Mouse (Mus musculus) heart, embryonic 14.5 days (tissue): ENCODE measurements at regions not wholly inside any gene's neighbourhood (a gene's known extent, or its start where the extent isn't known, plus 50 kb on each side); places are given as distances from the start of the nearest gene placed in this dataset.
"Not testable (repeated sequence)": the region's sequence is repeated elsewhere in the genome, so short reads cannot be mapped to it uniquely, and the experiment has no call there.

Experiments
- ATAC-seq: fragments of 200-750 bp; cut with Nextera tagmentation; 2 replicates; pipeline ENCODE4 v1.8.0; 2017; ENCODE audit warnings: low read depth, moderate TSS enrichment; ENCODE audit not compliant: insufficient number of reproducible peaks, insufficient read depth, low FRiP score
- H3K27ac ChIP-seq, 2 experiments: fragments of 200-500 bp in 1 of 2; fragments of 300-500 bp in 1 of 2; sonication (generic) in 1 of 2; replicated peaks in 1 of 2; 2 replicates each; pipeline ENCODE4 v1.5.1; 2012 to 2014; ENCODE audit warnings: low read depth in 2 of 2, low read length in 2 of 2, control low read depth in 1 of 2, mild to moderate bottlenecking in 1 of 2, mixed read lengths in 1 of 2; ENCODE audit not compliant: control insufficient read depth in 1 of 2, insufficient read depth in 1 of 2
- H3K27me3 ChIP-seq: fragments of 300-500 bp; sonication (generic); 2 replicates; pipeline ENCODE4 v1.6.1; 2014; ENCODE audit warnings: mild to moderate bottlenecking, low read length, control low read depth; ENCODE audit not compliant: control insufficient read depth, insufficient read depth
- H3K36me3 ChIP-seq: fragments of 300-500 bp; sonication (generic); 2 replicates; pipeline ENCODE4 v1.6.1; 2014; ENCODE audit warnings: mild to moderate bottlenecking, control low read depth, low read length, mixed read lengths; ENCODE audit not compliant: control insufficient read depth, insufficient read depth
- H3K4me1 ChIP-seq, 2 experiments: fragments of 200-500 bp in 1 of 2; fragments of 300-500 bp in 1 of 2; sonication (generic) in 1 of 2; 2 replicates each; pipeline ENCODE4 v1.6.1; 2012 to 2014; ENCODE audit warnings: low read length in 2 of 2, control low read depth in 1 of 2, mixed read lengths in 1 of 2; ENCODE audit not compliant: control insufficient read depth in 2 of 2, insufficient read depth in 2 of 2
- H3K4me2 ChIP-seq: fragments of 300-500 bp; sonication (generic); 2 replicates; pipeline ENCODE4 v1.6.1; 2014; ENCODE audit warnings: mild to moderate bottlenecking, low read length
- H3K4me3 ChIP-seq, 2 experiments: fragments of 200-500 bp in 1 of 2; fragments of 300-500 bp in 1 of 2; sonication (generic) in 1 of 2; 2 replicates each; pipeline ENCODE4 v1.5.1; 2012 to 2014; ENCODE audit warnings: low read length in 2 of 2, mild to moderate bottlenecking in 2 of 2, control low read depth in 1 of 2, low read depth in 1 of 2, moderate library complexity in 1 of 2; ENCODE audit not compliant: control insufficient read depth in 1 of 2, insufficient read depth in 1 of 2
- H3K9ac ChIP-seq: fragments of 300-500 bp; sonication (generic); 2 replicates; pipeline ENCODE4 v1.6.1; 2014; ENCODE audit warnings: mild to moderate bottlenecking, low read length
- H3K9me3 ChIP-seq: fragments of 300-500 bp; sonication (generic); 2 replicates; pipeline ENCODE4 v1.6.1; 2016; ENCODE audit warnings: low read length, control low read depth; ENCODE audit not compliant: control insufficient read depth
- WGBS: fragments of 180-500 bp; shearing (Covaris S2); extraction: QIAGEN DNeasy Blood & Tissue Kit; methylation state at CpG from one replicate; pipeline ENCODE4 v1.1.7; 2014; 5-methylcytosine and 5-hydroxymethylcytosine counted together

DNA sequence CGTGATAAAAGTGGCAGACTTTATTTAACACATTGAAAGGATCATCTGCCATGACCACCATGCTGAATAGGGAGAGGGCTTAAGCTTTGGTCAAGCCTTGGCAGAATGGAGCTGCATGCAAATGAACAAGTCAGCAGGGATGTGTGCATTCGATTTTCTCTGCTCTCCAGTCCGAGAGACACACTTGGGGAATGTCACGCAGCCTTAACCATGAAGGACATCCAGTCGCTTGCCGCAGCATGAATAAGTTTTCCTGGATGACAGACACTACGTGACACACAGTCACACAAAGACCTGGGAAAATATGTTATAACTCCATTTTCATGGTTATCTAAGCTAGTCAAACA lies 233.8 kb downstream of the Diras2 start:
- Histone ChIP-seq H3K27me3 (no peaks in the 10 kb centered on the region), H3K9me3 (no peaks in the 10 kb centered on the region), H3K4me2 (no peak overlapping the region), H3K27ac (no peak overlapping the region), H3K4me1 (no peaks in the 10 kb centered on the region), H3K36me3 (no peaks in the 10 kb centered on the region), H3K4me3 (no peak overlapping the region), H3K9ac (no peak overlapping the region)
- 86% methylated on average over 7 of the region's 7 CpGs for WGBS
- no peak for ATAC-seq

DNA sequence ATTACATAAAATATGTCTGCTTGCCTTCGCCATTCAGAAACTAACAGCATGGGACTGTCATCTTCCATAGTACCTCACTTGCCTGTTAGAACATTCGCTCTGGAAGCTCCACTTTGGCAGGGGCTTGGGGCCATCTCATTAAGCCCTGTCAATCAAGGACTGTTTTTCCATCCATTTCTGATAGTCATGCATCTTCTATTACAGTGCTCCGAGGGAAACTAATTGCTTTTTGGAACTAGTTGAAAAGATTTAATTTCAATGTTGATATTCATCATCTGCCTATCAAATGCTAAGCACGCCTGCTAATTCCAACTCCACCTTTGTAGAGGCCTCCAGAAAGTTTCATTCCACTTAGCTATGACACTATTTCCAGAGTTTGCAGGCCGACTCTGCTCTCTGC lies 232.7 kb downstream of the Diras2 start:
- Histone ChIP-seq H3K4me1 (no peaks in the 10 kb centered on the region), H3K27me3 (no peaks in the 10 kb centered on the region), H3K36me3 (no peaks in the 10 kb centered on the region), H3K4me3 (no peak overlapping the region), H3K27ac (no peak overlapping the region), H3K4me2 (no peak overlapping the region), H3K9me3 (no peaks in the 10 kb centered on the region), H3K9ac (no peak overlapping the region)
- 72% methylated on average over 5 of the region's 5 CpGs for WGBS
- no peak for ATAC-seq

DNA sequence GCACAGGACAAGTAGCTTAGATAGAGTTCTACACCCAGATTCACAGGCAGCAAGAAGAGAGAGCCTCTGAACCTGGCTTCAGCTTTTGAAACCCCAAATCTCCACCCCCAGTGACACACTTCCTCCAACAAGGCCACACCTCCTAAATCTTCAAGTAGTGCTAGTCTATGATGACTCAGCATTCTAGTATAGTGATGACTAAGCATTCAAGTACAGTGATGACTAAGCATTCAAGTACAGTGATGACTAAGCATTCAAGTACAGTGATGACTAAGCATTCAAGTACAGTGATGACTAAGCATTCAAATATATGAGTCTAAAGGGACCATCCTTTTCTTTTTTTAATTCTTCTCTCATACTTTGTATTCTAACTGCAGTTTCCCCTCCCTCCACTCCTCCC lies 225.8 kb downstream of the Diras2 start:
- H3K9me3 ChIP-seq, H3K27me3 ChIP-seq, H3K36me3 ChIP-seq, H3K27ac ChIP-seq, H3K9ac ChIP-seq, H3K4me3 ChIP-seq, ATAC-seq, H3K4me1 ChIP-seq, H3K4me2 ChIP-seq: not testable (repeated sequence)

DNA sequence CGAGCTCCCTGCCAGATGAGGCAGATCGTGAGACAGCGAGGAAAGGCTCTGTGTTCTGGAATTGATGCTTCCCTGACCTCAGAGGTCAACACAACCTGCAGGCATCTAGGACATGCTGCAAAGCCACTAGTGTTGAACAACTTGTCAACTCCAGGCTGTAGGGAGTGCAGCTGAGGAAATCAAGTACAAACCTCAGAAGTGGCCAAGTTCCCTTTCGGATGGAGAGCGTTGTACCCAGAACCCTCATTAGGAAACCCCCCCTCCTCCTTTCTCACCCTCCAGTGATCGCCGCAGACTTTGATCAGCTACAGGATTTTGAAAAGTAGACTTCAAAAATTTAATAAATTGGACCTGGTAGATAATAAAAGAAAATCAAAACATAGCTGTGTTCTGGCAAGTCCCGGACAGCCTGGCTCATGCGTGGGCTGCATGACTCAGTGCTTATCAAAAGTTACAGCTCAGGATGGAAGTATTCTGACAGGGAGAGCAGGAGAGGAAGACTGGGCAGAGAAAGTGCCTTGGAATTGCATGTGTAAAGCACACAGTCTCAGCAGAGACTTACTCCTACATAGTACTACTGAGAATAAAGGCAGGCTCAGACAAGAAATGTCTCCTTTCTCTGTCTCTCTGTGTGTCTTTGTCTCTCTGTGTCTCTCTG lies 224.2 kb downstream of the Diras2 start:
- H3K27ac ChIP-seq, result no peak overlapping the region
- no peak overlapping the region for H3K4me3 ChIP-seq
- no peak for ATAC-seq
- peak overlapping the region; percentile 26; the same call in 1 of the 2 replicates for H3K4me2 ChIP-seq
- H3K4me1 ChIP-seq, result peaks cover 4 to 5% of the 10 kb centered on the region in 2 experiments; a peak in 1 of 4 replicates
- WGBS, result 55% methylated on average over 9 of the region's 9 CpGs
- peak overlapping the region; percentile 25; the same call in 1 of the 2 replicates for H3K9ac ChIP-seq
- no peaks in the 10 kb centered on the region for H3K36me3 ChIP-seq
- H3K27me3 ChIP-seq, result no peaks in the 10 kb centered on the region
- H3K9me3 ChIP-seq, result no peaks in the 10 kb centered on the region

DNA sequence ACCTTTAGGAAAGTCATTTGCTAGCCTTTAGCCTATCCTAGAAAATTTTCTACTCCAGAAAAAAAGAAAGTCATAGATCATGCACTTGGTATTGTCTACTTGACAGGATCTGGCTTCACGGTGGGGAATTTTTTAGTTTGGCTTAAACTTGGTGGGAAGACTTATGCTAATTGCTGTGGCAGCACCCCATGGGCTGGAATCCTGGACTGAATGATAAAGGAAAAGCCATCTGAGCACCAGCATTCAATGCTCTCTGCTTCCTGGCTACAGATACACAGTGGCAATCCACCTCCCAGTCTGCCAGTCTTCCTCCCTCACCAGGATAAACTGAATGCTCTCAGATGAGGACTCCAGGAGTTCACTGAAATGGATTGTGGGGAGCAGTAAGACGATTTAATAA lies 220.1 kb downstream of the Diras2 start:
- Histone ChIP-seq H3K9ac (no peak overlapping the region), H3K4me2 (no peak overlapping the region), H3K9me3 (no peaks in the 10 kb centered on the region), H3K4me3 (no peak overlapping the region), H3K36me3 (no peaks in the 10 kb centered on the region), H3K27me3 (no peaks in the 10 kb centered on the region), H3K4me1 (peaks cover 4 to 5% of the 10 kb centered on the region in 2 experiments; a peak in 1 of 4 replicates), H3K27ac (no peak overlapping the region)
- 52% methylated on average over 2 of the region's 2 CpGs for WGBS
- ATAC-seq, result no peak

DNA sequence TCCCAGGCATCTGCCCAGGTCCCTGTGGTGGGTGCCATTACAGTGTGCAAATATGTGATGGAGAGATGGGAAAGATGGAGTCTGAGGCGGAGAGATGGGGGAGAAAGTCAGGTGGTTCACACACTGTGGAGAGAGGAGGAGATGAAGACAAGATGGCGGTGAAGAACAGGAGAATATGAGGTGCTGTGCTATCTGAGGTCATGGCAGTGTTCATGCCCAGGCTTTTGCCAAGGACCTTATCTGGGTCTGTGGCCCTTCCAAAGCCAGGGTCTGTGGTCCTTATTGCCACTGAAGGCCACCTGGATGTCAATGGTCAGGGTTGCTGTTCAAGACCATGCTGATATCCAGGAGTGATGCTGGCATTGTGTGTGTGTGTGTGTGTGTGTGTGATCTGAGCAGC lies 212.8 kb downstream of the Diras2 start:
- ATAC-seq, result no peak
- H3K36me3 ChIP-seq, result no peaks in the 10 kb centered on the region
- H3K4me3 ChIP-seq, result no peak overlapping the region
- no peak overlapping the region for H3K27ac ChIP-seq
- no peaks in the 10 kb centered on the region for H3K27me3 ChIP-seq
- H3K4me2 ChIP-seq, result no peak overlapping the region
- H3K4me1 ChIP-seq, result no peaks in the 10 kb centered on the region
- 80% methylated on average over 2 of the region's 2 CpGs for WGBS
- H3K9ac ChIP-seq, result no peak overlapping the region
- no peaks in the 10 kb centered on the region for H3K9me3 ChIP-seq

DNA sequence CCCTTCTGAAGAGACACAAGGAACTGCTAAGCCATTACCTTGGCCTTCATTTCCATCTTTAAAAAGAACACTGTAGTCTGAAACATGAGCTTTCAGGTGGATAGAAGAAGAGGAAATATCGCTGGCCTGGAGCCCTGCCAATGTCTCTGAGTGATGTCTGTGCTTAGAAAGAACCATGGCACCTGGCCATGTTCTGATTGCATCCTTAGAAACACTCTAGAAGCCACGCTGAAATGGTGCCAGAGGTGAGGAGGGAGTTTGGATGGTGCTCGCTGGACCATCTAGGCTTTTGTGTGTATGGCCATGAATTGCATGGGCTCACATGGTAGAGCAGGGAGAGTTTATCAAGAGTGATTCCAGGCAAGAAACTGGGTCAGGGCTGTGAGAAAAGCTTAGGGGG lies 207.4 kb downstream of the Diras2 start:
- WGBS, result 61% methylated on average over 3 of the region's 3 CpGs
- H3K4me1 ChIP-seq, result peaks cover 0 to 2% of the 10 kb centered on the region in 2 experiments; a peak in 1 of 4 replicates
- no peak overlapping the region for H3K4me3 ChIP-seq
- H3K27ac ChIP-seq, result no peak overlapping the region
- no peak overlapping the region for H3K9ac ChIP-seq
- no peak for ATAC-seq
- H3K9me3 ChIP-seq, result no peaks in the 10 kb centered on the region
- H3K36me3 ChIP-seq, result no peaks in the 10 kb centered on the region
- H3K27me3 ChIP-seq, result no peaks in the 10 kb centered on the region
- H3K4me2 ChIP-seq, result no peak overlapping the region

DNA sequence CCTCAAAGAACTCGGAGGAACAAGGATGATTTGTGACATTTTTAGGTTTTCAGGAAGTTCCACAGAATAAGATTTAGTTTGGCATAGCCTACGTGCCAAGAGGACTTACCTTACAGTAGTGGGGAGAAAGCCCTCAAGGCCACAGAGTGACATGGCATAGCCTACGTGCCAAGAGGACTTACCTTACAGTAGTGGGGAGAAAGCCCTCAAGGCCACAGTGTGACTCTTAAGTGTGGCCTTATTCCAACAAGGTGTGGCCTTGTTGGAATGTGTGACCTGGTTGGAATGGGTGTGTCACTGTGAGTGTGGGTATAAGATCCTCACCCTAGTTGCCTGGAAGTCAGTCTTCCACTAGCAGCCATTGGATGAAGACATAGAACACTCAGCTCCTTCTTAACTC lies 206.7 kb downstream of the Diras2 start:
- H3K36me3 ChIP-seq, H3K27me3 ChIP-seq, H3K4me3 ChIP-seq, H3K4me2 ChIP-seq, ATAC-seq, H3K9ac ChIP-seq, H3K27ac ChIP-seq, H3K4me1 ChIP-seq, H3K9me3 ChIP-seq: not testable (repeated sequence)
- 85% methylated on average over 3 of the region's 3 CpGs for WGBS
